Mouse (Mus musculus) ovary, postnatal 10 days (tissue): Measurements from ENCODE around the gene Zfp217.

Experiments
- DNase-seq: peaks from one replicate; pipeline ENCODE4 v3.0.0; 2022; ENCODE audit warnings: low spot score

Gene Zfp217

DNA sequence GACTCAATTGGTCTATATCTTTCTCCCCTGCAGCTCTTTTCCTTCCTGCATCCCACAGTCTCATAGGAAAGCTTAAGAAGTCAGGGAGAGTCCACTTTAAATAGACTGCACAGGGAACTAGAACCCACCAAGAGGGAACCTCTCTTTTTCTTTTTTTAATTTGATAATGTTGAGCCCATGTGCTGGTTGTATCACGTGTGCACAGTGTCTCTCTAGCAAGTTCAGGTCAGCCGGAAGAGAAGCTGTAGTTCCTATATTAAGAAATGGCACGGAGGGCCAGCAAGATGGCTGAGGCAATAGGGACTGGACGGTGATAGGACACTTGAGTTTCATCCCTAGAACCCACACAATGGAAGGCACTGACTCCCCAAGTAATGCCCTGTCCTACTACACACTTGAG lies 11.1 kb upstream of the Zfp217 start:
- DNase-seq, result no peak

DNA sequence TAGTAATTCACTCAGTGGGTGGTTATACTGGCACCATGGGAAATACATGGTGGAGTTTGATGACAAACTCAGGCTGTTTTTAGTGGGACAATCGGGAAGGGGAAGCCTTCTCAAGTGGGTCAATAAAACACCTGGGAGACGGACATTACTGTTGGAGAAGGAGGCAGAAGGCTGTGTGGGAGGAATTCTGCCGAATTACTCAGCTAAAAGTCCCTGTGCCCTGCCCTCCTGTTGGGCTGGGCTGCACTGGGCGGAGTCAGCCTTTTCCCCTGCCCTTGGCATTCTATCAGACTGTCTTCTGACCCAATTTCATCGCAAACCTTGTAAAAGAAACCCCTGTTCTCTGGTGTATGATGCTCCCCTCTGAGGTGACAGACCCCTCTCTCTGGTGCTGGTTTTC lies 10.3 kb upstream of the Zfp217 start:
- DNase-seq, result no peak

DNA sequence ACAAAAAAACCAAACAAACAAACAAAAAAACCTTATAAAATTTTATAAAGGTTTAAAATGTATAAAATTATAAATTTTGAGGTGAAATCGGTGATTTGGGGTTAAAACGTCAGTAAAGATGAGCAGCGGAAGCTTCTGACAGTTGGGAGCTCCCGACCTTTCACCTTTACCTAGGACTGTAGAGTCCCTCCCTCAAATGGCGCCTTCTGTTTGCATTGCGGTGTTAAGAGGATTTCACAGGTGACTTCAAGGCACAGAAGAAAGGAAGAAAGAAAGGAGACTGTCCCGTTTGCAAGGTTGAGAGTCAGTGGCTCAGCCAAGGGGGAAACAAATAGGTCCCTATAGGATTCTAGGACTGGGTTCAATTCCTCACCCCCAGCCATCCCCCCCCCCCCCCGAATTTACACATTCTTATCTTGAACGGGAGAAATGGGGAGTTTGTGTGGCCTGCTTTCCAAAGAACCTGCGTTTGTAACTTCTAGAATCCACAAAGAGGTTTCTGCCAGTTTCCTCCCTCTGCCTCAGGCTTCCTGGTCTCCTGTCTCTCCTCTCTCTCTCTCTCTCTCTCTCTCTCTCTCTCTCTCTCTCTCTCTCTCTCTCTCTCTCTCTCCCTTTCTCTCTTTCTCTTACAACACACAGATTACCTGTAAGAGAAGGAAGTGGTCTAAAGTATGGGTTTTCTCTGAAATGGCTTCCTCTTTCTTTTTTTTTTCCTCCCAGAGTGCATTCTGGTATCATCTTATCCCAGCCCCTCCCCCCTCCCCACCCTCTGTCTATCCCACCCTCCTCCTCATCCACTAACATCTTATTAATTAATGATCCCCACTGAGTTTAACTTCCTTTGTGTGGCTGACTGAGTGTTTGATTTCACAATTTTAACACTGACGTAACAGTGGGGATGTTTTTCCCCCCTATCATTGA lies 9.6 kb upstream of the Zfp217 start:
- DNase-seq, result no peak

DNA sequence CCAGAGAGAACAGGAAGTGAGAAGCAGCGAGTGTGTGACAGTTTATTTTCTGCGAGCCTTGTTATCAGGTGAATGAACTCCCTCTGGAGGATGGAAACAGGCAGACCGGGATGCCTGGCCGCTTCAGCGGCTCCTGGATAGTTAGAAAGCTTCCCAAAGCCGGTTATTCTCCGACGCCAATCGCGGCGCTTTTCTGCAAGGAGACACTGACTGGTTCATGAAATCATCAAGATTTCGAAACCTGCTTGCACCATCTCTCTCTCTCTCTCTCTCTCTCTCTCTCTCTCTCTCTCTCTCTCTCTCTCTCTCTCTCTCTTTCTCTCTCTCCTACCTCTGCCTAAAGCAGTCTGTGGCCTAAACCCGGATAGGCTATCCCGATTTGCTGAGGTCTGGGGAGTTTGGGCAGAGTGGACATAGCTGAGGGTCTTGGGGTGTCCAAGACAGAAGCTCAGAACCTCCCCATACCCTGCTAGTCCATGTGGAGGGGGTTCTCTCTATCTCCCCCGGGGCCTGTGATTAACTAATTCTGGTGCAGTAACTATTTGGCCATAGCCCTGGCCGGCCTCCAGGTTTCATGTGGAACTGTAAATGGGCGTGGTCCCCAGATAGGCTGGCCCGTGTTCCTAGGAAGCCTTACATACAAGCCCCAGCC lies 7.3 kb upstream of the Zfp217 start:
- peak; percentile 49 for DNase-seq

DNA sequence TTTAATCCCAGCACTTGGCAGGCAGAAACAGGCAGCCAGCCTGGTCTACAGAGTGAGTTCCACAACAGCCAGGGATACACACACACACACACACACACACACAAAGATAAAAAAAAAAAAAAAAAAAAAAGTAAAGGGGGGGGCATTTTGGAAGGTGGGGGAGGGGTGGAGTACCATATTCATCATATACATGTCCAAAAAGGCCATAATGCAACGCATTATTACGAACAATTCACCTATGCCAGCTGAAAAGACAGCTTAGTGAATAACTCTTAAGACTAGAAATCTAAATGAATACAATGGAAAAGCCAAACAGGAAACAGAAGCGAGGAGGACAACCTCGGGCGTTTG lies 6.8 kb upstream of the Zfp217 start:
- DNase-seq, result no peak

DNA sequence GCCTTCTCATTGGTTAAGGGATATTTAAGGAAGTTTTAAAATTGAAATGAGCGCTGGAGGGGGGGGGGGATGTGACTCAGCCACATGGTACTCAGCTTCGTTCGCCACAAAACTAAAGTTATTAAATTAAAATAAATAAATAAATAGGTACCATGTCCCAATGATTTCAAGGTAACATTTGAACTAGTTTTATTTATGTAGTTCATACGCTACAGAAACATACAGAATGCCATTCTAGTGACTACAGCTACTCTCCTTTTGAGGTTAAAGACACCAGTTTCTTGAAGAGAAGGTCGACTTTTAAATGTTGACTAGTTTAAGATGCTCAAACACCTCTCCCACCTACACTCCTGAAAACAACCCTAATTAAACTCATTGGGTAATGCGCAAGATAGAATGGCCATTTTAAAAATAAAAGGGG lies 6.4 kb upstream of the Zfp217 start:
- DNase-seq, result no peak

DNA sequence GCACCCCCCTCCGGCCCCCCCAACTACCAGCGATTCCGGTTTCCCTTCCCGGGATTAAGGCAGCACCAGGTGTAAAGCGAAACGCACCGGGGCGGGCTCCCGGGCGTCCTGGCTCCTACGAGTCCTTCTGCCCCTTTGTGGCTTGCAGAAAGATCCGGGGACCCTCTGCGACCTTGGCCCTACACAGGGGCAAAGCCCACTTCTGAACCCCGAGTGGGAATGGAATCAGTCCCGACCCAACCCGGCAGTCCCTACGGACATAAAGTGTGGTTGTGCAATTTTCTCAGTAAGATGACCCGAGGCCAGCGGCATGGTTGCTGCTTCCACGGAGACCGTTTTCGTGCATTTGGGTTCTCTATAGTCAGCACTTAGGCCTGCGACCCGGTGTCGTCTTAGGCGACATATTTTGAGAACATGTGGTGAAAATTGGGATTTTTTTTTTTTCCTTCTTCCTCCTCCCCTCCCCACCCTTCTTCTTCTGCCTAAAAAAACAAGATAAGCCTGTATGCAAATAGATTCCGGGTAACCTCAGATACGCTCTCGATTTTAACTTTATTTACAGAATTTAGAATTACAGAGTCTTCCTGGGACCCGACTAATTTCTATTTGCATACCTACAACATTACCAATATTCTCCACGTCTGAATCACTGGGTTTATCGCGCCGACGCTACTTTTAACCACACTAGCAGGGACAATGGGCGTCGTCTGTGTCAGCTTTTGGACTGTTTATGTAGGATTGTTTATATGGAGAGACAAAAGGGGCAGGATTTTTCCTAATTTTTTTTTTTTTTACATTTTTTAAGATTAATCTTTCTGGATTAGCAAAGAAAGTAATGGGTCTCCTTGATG lies 5.7 kb upstream of the Zfp217 start:
- peak; percentile 38 for DNase-seq

DNA sequence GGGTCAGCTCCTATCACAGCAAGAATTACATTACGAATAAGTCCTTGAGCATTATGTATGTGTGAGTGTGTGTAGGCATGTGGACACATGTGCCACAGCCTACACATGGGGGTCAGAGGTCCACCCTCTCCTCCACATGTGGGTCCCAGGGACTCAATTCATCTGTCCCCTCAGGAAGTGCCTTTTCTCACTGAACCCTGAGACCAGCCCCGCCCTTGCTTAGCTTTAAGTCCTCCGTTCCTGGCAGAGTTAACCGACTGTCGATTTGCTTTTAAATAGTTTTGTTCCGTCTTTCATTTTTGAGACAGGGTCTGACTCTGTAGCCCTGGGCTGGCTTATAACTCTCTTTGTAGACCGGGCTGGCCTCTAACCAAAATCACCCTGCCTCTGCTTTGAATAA lies 5.0 kb upstream of the Zfp217 start:
- no peak for DNase-seq

DNA sequence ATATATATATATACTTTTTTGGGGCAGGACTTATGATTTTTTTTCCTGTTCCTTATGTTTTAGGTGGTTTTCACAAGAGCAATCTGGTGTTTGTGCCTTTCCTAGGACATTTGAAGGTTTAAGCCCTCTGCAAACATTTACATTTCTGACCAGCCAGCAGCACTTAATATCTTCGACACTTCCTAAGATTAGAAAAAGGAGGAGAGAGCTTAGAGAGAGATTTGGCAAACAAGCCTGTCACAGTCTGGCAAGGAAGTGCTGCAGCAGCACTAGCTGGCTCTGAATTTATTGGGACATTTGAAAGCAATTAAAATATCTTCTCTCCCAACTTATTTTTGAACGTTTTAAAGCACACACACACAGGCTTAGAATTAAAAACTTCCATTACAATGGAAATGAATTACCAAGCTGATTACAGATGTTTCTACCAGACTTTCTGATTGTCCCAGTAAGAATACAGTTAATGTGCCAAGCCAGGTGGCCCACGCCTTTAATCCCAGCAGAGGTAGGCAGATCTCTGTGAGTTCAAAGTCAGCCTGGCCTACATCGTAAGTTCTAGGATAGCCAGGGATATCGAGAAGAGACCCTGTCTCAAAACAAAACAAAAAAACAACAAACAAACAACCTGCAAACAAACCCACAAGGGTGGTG lies 4.3 kb upstream of the Zfp217 start:
- DNase-seq, result no peak

DNA sequence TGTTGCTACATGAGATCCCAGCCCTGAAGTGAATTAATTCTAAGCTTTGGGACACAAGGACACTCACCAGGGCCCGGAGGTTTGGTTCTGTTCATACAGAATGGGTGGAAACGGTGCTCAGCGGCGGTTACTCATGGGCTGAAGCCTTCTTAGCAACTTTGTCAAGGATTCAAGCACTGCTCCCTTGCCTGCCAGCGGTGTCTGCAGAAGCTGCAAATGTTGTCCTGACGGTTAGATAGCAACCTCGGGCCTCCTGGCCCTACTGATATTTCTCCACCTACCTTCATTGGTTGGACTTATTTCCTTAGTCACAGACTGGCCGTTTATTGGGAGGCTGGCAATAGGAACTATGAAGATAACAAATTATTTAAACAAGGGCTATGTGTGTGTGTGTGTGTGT lies 3.6 kb upstream of the Zfp217 start:
- DNase-seq, result no peak

DNA sequence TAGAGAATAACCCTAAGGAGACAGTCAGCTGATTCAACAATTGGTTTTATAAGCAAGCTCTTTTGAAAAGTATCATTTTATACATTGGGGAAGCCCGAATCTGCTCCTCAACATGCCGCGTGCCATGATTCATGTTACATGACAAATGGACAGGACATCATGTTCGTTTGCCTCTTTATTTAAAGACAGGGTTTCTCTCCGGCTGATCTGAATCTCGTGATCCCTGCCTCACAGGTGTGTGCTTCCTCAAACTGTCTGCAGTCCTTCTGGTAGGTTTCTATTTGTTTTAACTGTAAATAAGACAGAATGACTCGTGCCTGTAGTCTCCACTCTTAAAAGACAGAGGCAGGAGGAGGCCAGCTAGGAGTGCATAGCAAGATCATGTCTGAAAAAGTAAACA lies 925 bp upstream of the Zfp217 start:
- no peak for DNase-seq

DNA sequence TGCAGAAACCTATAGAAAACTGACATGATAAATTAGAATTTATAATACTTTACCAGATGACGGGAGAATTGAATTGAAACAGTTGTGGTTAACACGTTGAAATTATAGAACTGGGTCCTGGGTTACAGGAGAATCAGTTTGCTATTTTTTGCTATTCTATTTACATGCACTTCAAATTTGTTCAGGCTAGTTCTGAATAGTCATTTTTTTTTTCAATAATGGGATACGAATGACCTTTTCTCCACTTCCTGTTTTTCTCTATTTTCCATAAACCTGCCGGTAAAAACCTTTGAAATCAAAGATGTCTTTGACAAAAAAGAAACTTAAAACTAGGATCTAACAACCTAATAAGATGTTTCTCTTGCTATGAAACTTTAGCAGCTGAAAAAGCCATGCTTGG lies 733 bp downstream of the Zfp217 start:
- DNase-seq, result no peak

DNA sequence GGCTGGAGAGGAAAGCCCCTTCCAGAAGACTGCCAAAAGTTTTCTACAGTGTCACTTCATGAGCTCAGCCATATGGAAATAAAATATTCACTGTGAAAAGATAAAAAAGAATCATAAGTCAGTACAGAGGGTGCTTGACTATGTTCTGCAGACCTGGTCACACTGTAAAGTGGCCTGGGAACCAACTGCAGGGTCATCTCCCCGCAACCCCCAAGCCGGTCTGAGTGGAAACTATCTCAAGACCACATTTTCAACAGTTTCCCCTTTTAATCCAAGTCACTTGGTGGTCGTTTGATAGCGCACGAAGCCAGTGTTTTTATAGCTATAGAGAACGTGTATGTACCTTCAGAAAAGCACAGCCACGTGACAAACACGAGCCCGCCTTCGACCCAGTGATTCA lies 3.6 kb downstream of the Zfp217 start:
- no peak for DNase-seq

DNA sequence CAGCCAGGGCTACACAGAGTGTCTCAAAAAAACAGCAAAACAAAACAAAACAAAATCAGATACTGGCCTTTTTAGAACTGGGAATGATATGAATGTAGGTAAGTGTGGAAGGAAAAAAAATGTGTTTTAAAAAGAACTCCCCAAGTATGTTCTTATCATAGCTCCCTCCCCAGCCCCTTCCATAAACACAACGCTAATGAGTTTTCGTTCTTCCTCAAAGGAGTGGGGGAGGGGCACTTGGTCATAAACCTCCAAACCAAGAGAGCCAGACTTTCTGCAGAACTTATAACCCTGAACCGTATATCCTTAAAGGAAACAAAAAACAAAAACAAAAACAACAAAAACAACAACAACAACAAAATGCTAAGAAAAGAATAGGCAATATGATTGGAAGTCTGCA lies 4.0 kb downstream of the Zfp217 start:
- no peak for DNase-seq

DNA sequence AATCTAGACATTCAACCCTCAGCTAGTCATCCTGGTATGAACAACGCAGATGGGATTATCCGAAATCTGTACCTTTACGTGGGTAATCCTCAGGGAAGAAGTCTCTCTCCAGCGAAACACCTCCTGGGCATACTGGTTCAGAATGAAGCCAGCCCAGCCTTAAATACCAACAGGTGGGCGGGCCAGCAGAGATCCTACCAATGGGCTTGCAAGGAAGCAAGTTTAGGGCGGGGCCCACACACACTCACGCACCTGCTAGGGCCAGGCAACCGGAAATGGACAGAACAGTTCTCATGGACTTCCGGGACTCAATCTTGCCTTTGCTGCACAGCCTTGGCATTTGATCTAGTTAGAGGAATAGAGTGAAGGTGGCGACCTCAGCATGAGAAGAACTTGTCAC lies 5.4 kb downstream of the Zfp217 start:
- no peak for DNase-seq

DNA sequence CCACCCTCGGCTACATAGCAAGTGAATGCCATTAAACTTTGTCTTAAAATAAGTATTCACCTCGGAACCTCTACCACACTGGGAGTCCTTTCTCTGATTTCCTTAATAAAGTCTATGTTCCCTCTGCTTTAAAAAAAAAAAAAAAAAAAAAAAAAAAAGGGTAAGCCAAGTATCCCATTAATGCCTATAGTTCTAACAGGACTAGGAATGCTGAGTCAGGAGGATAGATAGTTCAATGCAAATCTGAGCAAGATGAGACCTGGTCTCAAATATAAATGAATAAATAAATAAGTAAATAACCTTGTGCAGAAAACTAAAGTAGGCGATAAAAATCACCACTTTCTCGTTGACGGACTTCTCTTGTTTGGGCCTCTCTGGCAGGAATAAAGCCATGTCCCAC lies 6.4 kb downstream of the Zfp217 start:
- DNase-seq, result no peak

DNA sequence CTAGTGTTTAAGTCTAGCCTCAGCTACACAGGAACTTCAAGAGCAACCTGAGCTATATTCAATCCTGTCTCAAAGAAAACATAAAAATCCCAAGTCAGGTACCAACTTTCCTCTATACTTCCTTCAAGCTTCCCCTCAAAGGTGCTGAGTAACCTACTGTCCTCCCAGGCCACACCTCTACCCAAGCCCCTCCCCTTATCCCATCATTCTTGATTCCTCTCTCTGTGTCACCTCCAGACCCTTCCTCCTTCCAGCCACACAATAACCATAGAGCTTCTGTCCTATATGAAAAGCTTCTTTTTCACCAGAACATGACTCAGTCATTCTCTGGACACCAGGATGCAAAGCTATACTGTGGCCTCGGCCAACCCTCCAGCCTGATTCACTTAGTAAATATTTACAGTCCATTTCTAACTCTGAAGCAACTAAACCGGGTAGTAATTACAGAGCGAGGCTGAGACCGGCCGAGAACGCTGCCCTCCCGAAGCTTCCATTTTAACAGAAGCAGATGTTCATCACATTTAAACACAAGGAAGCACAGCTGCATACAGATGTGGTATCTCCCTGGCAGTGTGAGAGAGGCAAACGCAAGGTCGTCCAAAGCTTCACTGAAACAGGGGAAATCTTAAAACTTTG lies 8.4 kb downstream of the Zfp217 start:
- no peak for DNase-seq

DNA sequence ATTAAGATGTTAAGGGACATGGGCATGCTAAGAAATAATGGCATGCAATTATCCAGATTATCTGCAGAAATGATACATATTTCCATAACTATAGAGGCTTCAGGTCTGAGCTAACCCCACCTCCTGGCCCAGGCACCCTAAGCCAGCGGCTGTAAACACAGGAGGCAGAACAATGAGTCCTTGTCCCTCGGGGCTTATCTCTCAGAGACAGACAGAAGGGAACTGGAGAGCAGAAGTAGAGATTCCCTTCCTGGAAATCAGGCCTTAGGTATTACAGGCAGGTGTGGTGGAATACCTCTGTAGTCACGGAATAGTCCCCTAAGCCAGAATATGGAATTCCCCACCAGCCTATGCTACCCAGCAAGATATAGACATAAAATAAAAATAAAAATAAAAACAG lies 11.0 kb downstream of the Zfp217 start:
- DNase-seq, result no peak

DNA sequence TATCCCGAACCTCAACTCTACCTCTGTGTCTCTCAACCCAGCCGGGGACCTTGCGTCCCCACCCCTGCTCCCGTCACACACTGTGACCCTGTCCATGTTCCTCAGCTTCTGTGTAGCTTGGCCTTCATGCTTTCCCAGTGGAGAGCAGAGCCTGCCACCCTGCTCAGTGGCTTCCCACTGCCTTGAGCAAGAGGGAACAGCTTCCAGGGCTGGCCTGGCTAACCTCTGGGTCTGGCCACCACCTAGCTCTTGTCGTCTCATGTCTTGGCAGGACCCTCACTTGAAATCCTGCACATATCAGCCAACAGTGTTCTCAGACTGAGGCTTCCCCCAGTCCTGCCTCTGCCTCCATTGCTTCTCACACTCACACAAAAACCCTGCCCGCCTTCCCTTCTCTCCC lies 12.1 kb downstream of the Zfp217 start:
- DNase-seq, result no peak

DNA sequence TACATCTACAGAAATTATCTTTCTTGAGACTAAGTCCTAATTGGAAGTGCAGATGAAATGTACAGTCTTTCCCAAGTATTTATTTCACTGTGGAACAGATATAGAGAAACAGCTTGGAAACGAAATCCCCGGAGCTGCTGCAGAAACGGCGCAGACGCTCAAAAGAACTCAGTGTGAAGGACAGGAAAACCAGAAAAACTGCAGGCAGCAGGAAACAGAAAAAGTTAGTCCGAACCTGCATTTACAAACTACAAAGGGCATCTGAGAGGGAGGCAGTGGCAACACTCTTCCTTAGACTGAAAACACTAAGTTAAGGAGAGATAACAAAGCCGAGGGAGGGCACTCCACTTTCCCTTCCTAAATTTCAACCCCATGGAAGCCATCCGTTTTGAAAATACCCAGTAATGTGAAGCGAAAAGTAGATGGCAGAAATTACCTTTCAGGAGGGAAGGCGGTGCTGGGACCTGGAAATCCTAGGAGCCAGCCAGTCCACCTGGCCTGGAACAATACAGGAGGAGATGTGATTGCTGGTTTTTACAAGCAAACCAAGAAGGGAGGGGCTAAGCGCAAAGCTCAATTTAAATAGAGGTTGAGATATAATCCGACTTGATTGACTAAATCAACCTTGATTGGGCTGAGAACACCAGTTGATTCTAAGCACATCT lies 13.7 kb downstream of the Zfp217 start:
- no peak for DNase-seq

DNA sequence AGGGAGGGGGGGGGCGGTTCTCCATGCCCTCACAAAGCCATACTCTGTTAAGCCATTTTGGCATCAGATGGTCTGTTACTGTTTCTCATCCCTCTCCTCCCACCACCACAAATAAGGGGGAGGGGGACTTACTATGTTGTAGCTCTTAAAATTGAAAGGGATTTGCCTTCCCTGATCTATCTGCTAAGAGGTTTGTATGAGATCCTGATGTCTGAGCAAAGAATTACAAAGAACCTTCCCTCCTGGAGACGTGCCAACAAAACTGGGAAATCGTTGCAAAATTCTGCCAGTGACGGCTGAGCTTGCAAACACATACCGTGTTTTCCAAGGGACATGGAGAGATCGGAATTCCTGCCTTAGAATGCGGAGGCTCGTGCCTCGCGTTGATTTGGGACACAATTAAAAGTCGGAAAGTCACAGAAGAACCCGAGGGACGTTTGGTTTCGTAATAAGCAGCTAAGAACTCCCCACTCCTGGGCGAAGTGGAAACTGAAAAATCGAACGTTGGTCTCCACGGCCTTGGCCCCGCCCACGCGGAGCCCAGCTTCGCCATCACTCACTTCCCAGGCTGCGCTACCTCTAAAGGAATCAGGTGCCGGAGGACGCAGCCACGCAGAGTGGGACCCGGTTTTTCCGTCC lies 14.7 kb downstream of the Zfp217 start:
- peak; percentile 65 for DNase-seq
